Mouse (Mus musculus): Measurements from ENCODE around the gene Aoc2. TPM values are rescaled to one million over a fixed set of nuclear protein-coding genes. Genes with fewer than 3 reads are reported as not detected.

The Aoc2 gene
- polyA plus RNA-seq, 1 experiment from 2014 or later: 1.8 TPM

Small RNAs within 50 kb of the gene (microRNA-seq; reads per million reads assigned to microRNA genes)
- gene Gm25593: not detected

Other genes starting within 250 kb of the Aoc2 start
- gene Hsd17b1, start 246.7 kb upstream of the Aoc2 start, polyA plus RNA-seq (2015; fragmentation: Nextera tagmentation; extraction: Ambion mirVana): 0.28 and 0.30 TPM in 2 replicates
- gene Coasy, start 242.5 kb upstream of the Aoc2 start, polyA plus RNA-seq (2015; fragmentation: Nextera tagmentation; extraction: Ambion mirVana): 20.1 and 20.5 TPM in 2 replicates
- 23.8 and 24.5 TPM in 2 replicates for gene Mlx, start 237.8 kb upstream of the Aoc2 start, polyA plus RNA-seq (2015; fragmentation: Nextera tagmentation; extraction: Ambion mirVana)
- gene Psmc3ip, start 229.6 kb upstream of the Aoc2 start, polyA plus RNA-seq (2015; fragmentation: Nextera tagmentation; extraction: Ambion mirVana): 11.7 and 11.8 TPM in 2 replicates
- gene Retreg3, start 205.2 kb upstream of the Aoc2 start, polyA plus RNA-seq (2015; fragmentation: Nextera tagmentation; extraction: Ambion mirVana): 11.9 and 12.3 TPM in 2 replicates
- gene Tubg1, start 205.1 kb upstream of the Aoc2 start, polyA plus RNA-seq (2015; fragmentation: Nextera tagmentation; extraction: Ambion mirVana): 34.3 and 36.6 TPM in 2 replicates
- gene Tubg2, start 169.2 kb upstream of the Aoc2 start, polyA plus RNA-seq (2015; fragmentation: Nextera tagmentation; extraction: Ambion mirVana): 0.05 and 0.09 TPM in 2 replicates
- gene Cntnap1, start 154.5 kb upstream of the Aoc2 start, polyA plus RNA-seq (2015; fragmentation: Nextera tagmentation; extraction: Ambion mirVana): 0.11 and 0.17 TPM in 2 replicates
- 1.1 and 1.7 TPM in 2 replicates for gene Plekhh3, start 153.7 kb upstream of the Aoc2 start, polyA plus RNA-seq (2015; fragmentation: Nextera tagmentation; extraction: Ambion mirVana)
- gene Ccr10, start 149.6 kb upstream of the Aoc2 start, polyA plus RNA-seq (2015; fragmentation: Nextera tagmentation; extraction: Ambion mirVana): 0.05 and 0.08 TPM in 2 replicates
- 10.8 and 12.5 TPM in 2 replicates for gene Ezh1, start 98.6 kb upstream of the Aoc2 start, polyA plus RNA-seq (2015; fragmentation: Nextera tagmentation; extraction: Ambion mirVana)
- 20.8 and 21.8 TPM in 2 replicates for gene Ramp2, start 79.0 kb upstream of the Aoc2 start, polyA plus RNA-seq (2015; fragmentation: Nextera tagmentation; extraction: Ambion mirVana)
- 72.2 and 75.2 TPM in 2 replicates for gene Vps25, start 71.4 kb upstream of the Aoc2 start, polyA plus RNA-seq (2015; fragmentation: Nextera tagmentation; extraction: Ambion mirVana)
- 4.3 and 5.4 TPM in 2 replicates for gene Wnk4, start 64.5 kb upstream of the Aoc2 start, polyA plus RNA-seq (2015; fragmentation: Nextera tagmentation; extraction: Ambion mirVana)
- 0.70 and 0.74 TPM in 2 replicates for gene Cntd1, start 46.1 kb upstream of the Aoc2 start, polyA plus RNA-seq (2015; fragmentation: Nextera tagmentation; extraction: Ambion mirVana)
- 77.7 and 79.9 TPM in 2 replicates for gene Coa3, start 45.9 kb upstream of the Aoc2 start, polyA plus RNA-seq (2015; fragmentation: Nextera tagmentation; extraction: Ambion mirVana)
- 89.6 and 93.6 TPM in 2 replicates for gene Becn1, start 22.8 kb upstream of the Aoc2 start, polyA plus RNA-seq (2015; fragmentation: Nextera tagmentation; extraction: Ambion mirVana)
- gene Psme3, start 8.8 kb upstream of the Aoc2 start, polyA plus RNA-seq (2015; fragmentation: Nextera tagmentation; extraction: Ambion mirVana): 162 and 170 TPM in 2 replicates
- gene Aoc3, start 5.5 kb downstream of the Aoc2 start, polyA plus RNA-seq (2015; fragmentation: Nextera tagmentation; extraction: Ambion mirVana): 0.05 TPM in 2 replicates
- gene G6pc, start 42.5 kb downstream of the Aoc2 start, polyA plus RNA-seq (2015; fragmentation: Nextera tagmentation; extraction: Ambion mirVana): 0.15 and 0.26 TPM in 2 replicates
- 31.0 and 35.3 TPM in 2 replicates for gene Aarsd1, start 92.6 kb downstream of the Aoc2 start, polyA plus RNA-seq (2015; fragmentation: Nextera tagmentation; extraction: Ambion mirVana)
- gene Gm27029, start 99.7 kb downstream of the Aoc2 start, polyA plus RNA-seq (2015; fragmentation: Nextera tagmentation; extraction: Ambion mirVana): 2.2 TPM in 2 replicates
- gene Rundc1, start 100.0 kb downstream of the Aoc2 start, polyA plus RNA-seq (2015; fragmentation: Nextera tagmentation; extraction: Ambion mirVana): 4.7 and 5.2 TPM in 2 replicates
- 0.82 and 2.0 TPM in 2 replicates for gene Ptges3l, start 100.3 kb downstream of the Aoc2 start, polyA plus RNA-seq (2015; fragmentation: Nextera tagmentation; extraction: Ambion mirVana)
- 138 and 160 TPM in 2 replicates for gene Rpl27, start 117.2 kb downstream of the Aoc2 start, polyA plus RNA-seq (2015; fragmentation: Nextera tagmentation; extraction: Ambion mirVana)
- gene Ifi35, start 123.3 kb downstream of the Aoc2 start, polyA plus RNA-seq (2015; fragmentation: Nextera tagmentation; extraction: Ambion mirVana): 22.4 and 26.5 TPM in 2 replicates
- 1.4 and 1.7 TPM in 2 replicates for gene Rnd2, start 139.9 kb downstream of the Aoc2 start, polyA plus RNA-seq (2015; fragmentation: Nextera tagmentation; extraction: Ambion mirVana)
- 10.2 and 12.3 TPM in 2 replicates for gene Vat1, start 141.2 kb downstream of the Aoc2 start, polyA plus RNA-seq (2015; fragmentation: Nextera tagmentation; extraction: Ambion mirVana)
- gene Brca1, start 226.9 kb downstream of the Aoc2 start, polyA plus RNA-seq (2015; fragmentation: Nextera tagmentation; extraction: Ambion mirVana): 10.5 and 11.3 TPM in 2 replicates
- 46.9 and 52.5 TPM in 2 replicates for gene Nbr1, start 227.1 kb downstream of the Aoc2 start, polyA plus RNA-seq (2015; fragmentation: Nextera tagmentation; extraction: Ambion mirVana)